Mouse (Mus musculus) forebrain, postnatal 0 days (tissue): ENCODE results near the gene Txnip. TPM values are rescaled to one million over a fixed set of nuclear protein-coding genes. Genes with fewer than 3 reads are reported as not detected.

Experiments
- ATAC-seq: fragments of 200-750 bp; cut with Nextera tagmentation; 2 replicates; pipeline ENCODE4 v1.8.0; 2017; ENCODE audit warnings: mild to moderate bottlenecking, moderate library complexity
- DNase-seq: peaks from one replicate; pipeline ENCODE4 v3.0.0-alpha.2; 2015
- H3K27ac ChIP-seq: fragments of 300-500 bp; sonication (generic); 2 replicates; pipeline ENCODE4 v1.5.1; 2014; ENCODE audit warnings: low read depth, mild to moderate bottlenecking, antibody characterized with exemption, low read length, moderate library complexity, mixed read lengths
- H3K27me3 ChIP-seq: fragments of 300-500 bp; sonication (generic); 2 replicates; pipeline ENCODE4 v1.6.1; 2014; ENCODE audit warnings: mild to moderate bottlenecking, low read length, mixed read lengths; ENCODE audit not compliant: insufficient read depth
- H3K36me3 ChIP-seq: fragments of 300-500 bp; sonication (generic); 2 replicates; pipeline ENCODE4 v1.6.1; 2014; ENCODE audit warnings: mild to moderate bottlenecking, moderate library complexity; ENCODE audit not compliant: insufficient read depth
- H3K4me1 ChIP-seq: fragments of 300-500 bp; sonication (generic); 2 replicates; pipeline ENCODE4 v1.6.1; 2014; ENCODE audit warnings: antibody characterized with exemption; ENCODE audit not compliant: insufficient read depth
- H3K4me2 ChIP-seq: fragments of 300-500 bp; sonication (generic); 2 replicates; pipeline ENCODE4 v1.6.1; 2014; ENCODE audit warnings: low read depth, mild to moderate bottlenecking, moderate library complexity
- H3K4me3 ChIP-seq: fragments of 300-500 bp; sonication (generic); 2 replicates; pipeline ENCODE4 v1.5.1; 2014; ENCODE audit warnings: low read depth, low read length, mixed read lengths
- H3K9ac ChIP-seq: fragments of 300-500 bp; sonication (generic); 2 replicates; pipeline ENCODE4 v1.6.1; 2014; ENCODE audit warnings: mild to moderate bottlenecking
- H3K9me3 ChIP-seq: fragments of 300-500 bp; sonication (generic); 2 replicates; pipeline ENCODE4 v1.6.1; 2016; ENCODE audit warnings: low read length
- CTCF ChIP-seq: sonication (generic); IDR thresholded peaks from 2 replicates; pipeline ENCODE4 v1.5.1; 2016; ENCODE audit warnings: antibody characterized with exemption, control low read depth, low read depth
- WGBS: fragments of 180-500 bp; shearing (Covaris S2); extraction: QIAGEN DNeasy Blood & Tissue Kit; methylation state at CpG from one replicate; pipeline ENCODE4 v1.1.7; 2014; 5-methylcytosine and 5-hydroxymethylcytosine counted together
- polyA plus RNA-seq: library from polyadenylated mRNA; unstranded; fragments of >200 nt; fragmentation: Nextera tagmentation; extraction: Ambion mirVana; gene quantifications from 2 replicates; pipeline ENCODE4 v1.2.1, GENCODE M21; 2015
- total RNA-seq: library from RNA; depleted of rRNA; stranded (reverse); fragments of >200 nt; gene quantifications from 2 replicates; pipeline ENCODE4 v1.2.3, GENCODE M21; 2014

Gene Txnip
- total and polyA plus RNA-seq, 2 experiments from 2014 or later, result 116 to 176 TPM

DNA sequence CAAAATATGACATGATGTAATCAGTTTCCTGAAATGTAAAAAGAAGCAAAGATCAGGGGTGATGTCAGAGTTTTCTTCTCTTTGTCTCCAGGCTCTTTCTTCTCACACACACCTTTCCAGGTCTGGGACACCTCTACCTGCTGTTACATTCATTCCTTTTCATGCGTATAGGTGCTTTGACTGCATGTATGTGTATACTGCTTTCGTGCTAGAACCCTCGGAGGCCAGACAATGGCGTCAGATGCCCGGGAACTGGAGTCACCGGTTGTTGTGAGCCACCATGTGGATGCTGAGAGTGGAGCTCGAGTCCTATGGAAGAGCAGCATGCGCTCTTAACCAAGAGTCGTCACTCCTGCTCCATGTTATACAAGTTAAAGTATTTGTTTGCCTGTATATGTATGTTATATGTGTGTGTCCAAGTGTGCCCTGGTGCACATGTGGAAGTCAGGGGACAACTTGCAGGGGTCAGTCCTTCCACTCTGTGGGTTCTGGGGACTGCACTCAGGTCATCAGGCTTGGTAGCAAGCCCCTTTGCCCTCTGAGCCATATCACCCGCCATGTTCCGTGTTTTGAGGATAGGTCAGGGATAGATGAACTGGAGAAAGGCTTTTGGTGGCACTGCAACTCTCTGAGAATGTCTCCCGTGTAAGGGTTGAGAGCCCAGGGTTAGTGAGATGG is 20.9 kb downstream of the Txnip start:
- H3K36me3 ChIP-seq, result no peaks in the 10 kb centered on the region
- WGBS, result 75% methylated on average over 12 of the region's 12 CpGs
- 0 out of 2 replicates have a peak, but pooled peaks cover 7% of the 10 kb centered on the region for H3K4me1 ChIP-seq
- no peak overlapping the region for H3K9ac ChIP-seq
- ATAC-seq (no peak), DNase-seq (no peak)
- H3K9me3 ChIP-seq, result no peaks in the 10 kb centered on the region
- TF ChIP-seq CTCF, result no peak
- no peak overlapping the region for H3K27ac ChIP-seq
- H3K27me3 ChIP-seq, result no peaks in the 10 kb centered on the region
- H3K4me2 ChIP-seq, result no peak overlapping the region
- H3K4me3 ChIP-seq, result no peak overlapping the region

DNA sequence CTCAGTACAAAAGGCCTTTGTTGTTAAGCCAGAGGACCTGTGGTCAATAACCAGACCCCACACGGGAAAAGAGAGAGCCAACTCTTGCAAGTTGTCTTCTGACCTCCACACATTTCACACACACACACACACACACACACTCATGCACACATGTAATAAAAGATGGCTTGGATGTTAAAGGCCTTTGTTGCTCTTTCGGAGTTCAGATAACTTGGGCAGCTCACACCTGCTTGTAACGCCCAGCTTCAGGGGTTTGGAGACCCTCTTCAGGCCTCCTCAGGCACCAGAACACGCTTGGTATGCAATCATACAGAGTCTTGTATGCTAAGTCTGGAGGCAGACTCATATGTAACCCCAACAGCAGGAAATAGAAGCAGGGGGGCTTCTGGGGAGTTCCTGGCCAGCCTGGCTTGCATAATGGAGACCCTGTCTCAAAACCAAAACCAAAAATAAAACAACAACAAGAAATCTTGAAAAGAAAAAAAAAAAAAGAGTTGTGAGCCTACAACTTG is 21.5 kb downstream of the Txnip start:
- ATAC-seq (no peak), DNase-seq (no peak)
- Histone ChIP-seq H3K27ac (no peak overlapping the region), H3K27me3 (no peaks in the 10 kb centered on the region), H3K9ac (no peak overlapping the region), H3K4me3 (no peak overlapping the region), H3K4me2 (no peak overlapping the region), H3K4me1 (0 out of 2 replicates have a peak, but pooled peaks cover 7% of the 10 kb centered on the region), H3K36me3 (no peaks in the 10 kb centered on the region), H3K9me3 (no peaks in the 10 kb centered on the region)
- 69% methylated on average over 4 of the region's 4 CpGs for WGBS
- TF ChIP-seq CTCF, result no peak

- peak overlapping the region; percentile 44 for H3K9ac ChIP-seq
- H3K36me3 ChIP-seq, result no peaks in the 10 kb centered on the region
- no peaks in the 10 kb centered on the region for H3K27me3 ChIP-seq
- peak; percentile 91 for ATAC-seq
- peak; percentile 100 for TF ChIP-seq CTCF
- peak; percentile 95 for DNase-seq
- WGBS, result 12% methylated on average over 16 of the region's 16 CpGs
- H3K4me2 ChIP-seq, result peak overlapping the region; percentile 53
- 0 out of 2 replicates have a peak, but pooled peaks cover 7% of the 10 kb centered on the region for H3K4me1 ChIP-seq
- peak overlapping the region; percentile 24; the same call in 1 of the 2 replicates for H3K27ac ChIP-seq
- no peaks in the 10 kb centered on the region for H3K9me3 ChIP-seq
- H3K4me3 ChIP-seq, result peak overlapping the region; percentile 26
Measured at GRCm38 (mm10) chr3:96579885-96580454, 22.2 kb downstream of the Txnip start.

GRCm38 (mm10) chr3:96581141-96581540 is 23.4 kb downstream of the Txnip start:
- WGBS, result 62% methylated on average over 6 of the region's 6 CpGs
- ATAC-seq, result no peak
- H3K27me3 ChIP-seq, result no peaks in the 10 kb centered on the region
- no peaks in the 10 kb centered on the region for H3K9me3 ChIP-seq
- H3K4me2 ChIP-seq, result no peak overlapping the region
- H3K9ac ChIP-seq, result no peak overlapping the region
- H3K36me3 ChIP-seq, result no peaks in the 10 kb centered on the region
- DNase-seq, result no peak
- H3K4me3 ChIP-seq, result no peak overlapping the region
- 0 out of 2 replicates have a peak, but pooled peaks cover 7% of the 10 kb centered on the region for H3K4me1 ChIP-seq
- TF ChIP-seq CTCF, result no peak
- 0 out of 2 replicates have a peak overlapping the region, but pooled peaks have one; percentile 9 for H3K27ac ChIP-seq

GRCm38 (mm10) chr3:96581771-96582515 is 24.2 kb downstream of the Txnip start:
- H3K4me1 ChIP-seq, result 0 out of 2 replicates have a peak, but pooled peaks cover 5% of the 10 kb centered on the region
- no peak overlapping the region for H3K4me2 ChIP-seq
- H3K36me3 ChIP-seq, result no peaks in the 10 kb centered on the region
- DNase-seq, result no peak
- no peak overlapping the region for H3K27ac ChIP-seq
- no peaks in the 10 kb centered on the region for H3K27me3 ChIP-seq
- ATAC-seq, result no peak
- WGBS, result 81% methylated on average over 16 of the region's 16 CpGs
- no peak overlapping the region for H3K9ac ChIP-seq
- H3K9me3 ChIP-seq, result no peaks in the 10 kb centered on the region
- no peak overlapping the region for H3K4me3 ChIP-seq
- no peak for TF ChIP-seq CTCF

GRCm38 (mm10) chr3:96583386-96583785 is 25.6 kb downstream of the Txnip start:
- H3K27me3 ChIP-seq, result no peaks in the 10 kb centered on the region
- H3K9ac ChIP-seq, result no peak overlapping the region
- H3K9me3 ChIP-seq, result no peaks in the 10 kb centered on the region
- no peak overlapping the region for H3K27ac ChIP-seq
- TF ChIP-seq CTCF, result peak; percentile 23; the same call in 1 of the 2 replicates
- no peaks in the 10 kb centered on the region for H3K4me1 ChIP-seq
- ATAC-seq (no peak), DNase-seq (no peak)
- 94% methylated on average over 5 of the region's 5 CpGs for WGBS
- no peaks in the 10 kb centered on the region for H3K36me3 ChIP-seq
- H3K4me2 ChIP-seq, result no peak overlapping the region
- no peak overlapping the region for H3K4me3 ChIP-seq
